Mouse (Mus musculus): Measurements from ENCODE around the gene Smarcc2. TPM values are rescaled to one million over a fixed set of nuclear protein-coding genes. Genes with fewer than 3 reads are reported as not detected.

The Smarcc2 gene
- 138 and 149 TPM in 2 replicates for polyA plus RNA-seq (2015; fragmentation: Nextera tagmentation; extraction: Ambion mirVana)

GRCm38 (mm10) chr10:128458719-128459408 is at the start of gene Smarcc2:
TSS of gene Smarcc2 (plus strand) at chr10:128459248.
- Histone ChIP-seq H3K4me3 (replicated peaks) (peak within 1 kb of the TSS; percentile 70), H3K27me3 (replicated peaks) (no peaks in the 10 kb centered on the region), H3K9ac (replicated peaks) (peak within 1 kb of the TSS; percentile 94), H3K9me3 (replicated peaks) (no peaks in the 10 kb centered on the region), H3K36me3 (peaks cover 25% of the 10 kb centered on the region), H3K4me1 (peaks cover 24% of the 10 kb centered on the region), H3K27ac (replicated peaks) (peak within 1 kb of the TSS; percentile 96), H3K4me2 (peak within 1 kb of the TSS; percentile 83)
- 2% methylated on average over 56 of the region's 86 CpGs for WGBS
- peak; percentile 84 for ATAC-seq (ENCODE audit: low FRiP score)

- peak overlapping the region; percentile 95 for H3K9ac ChIP-seq (replicated peaks)
- peak; percentile 88 for ATAC-seq (ENCODE audit: low FRiP score)
- no peaks in the 10 kb centered on the region for H3K27me3 ChIP-seq (replicated peaks)
- 6% methylated on average over 36 of the region's 36 CpGs for WGBS
- peaks cover 17% of the 10 kb centered on the region for H3K36me3 ChIP-seq
- H3K9me3 ChIP-seq (replicated peaks) = no peaks in the 10 kb centered on the region
- peak overlapping the region; percentile 98 for H3K27ac ChIP-seq (replicated peaks)
- peaks cover 51% of the 10 kb centered on the region for H3K4me1 ChIP-seq
- H3K4me3 ChIP-seq (replicated peaks) = peak overlapping the region; percentile 97
- H3K4me2 ChIP-seq = peak overlapping the region; percentile 97
Observed at GRCm38 (mm10) chr10:128409692-128410559, 49.1 kb upstream of the Smarcc2 start.

GRCm38 (mm10) chr10:128410560-128410845 is 48.5 kb upstream of the Smarcc2 start:
- ATAC-seq (ENCODE audit: low FRiP score) = no peak
- Histone ChIP-seq H3K9ac (replicated peaks) (peak overlapping the region; percentile 95), H3K27me3 (replicated peaks) (no peaks in the 10 kb centered on the region), H3K4me2 (peak overlapping the region; percentile 97), H3K4me3 (replicated peaks) (peak overlapping the region; percentile 97), H3K27ac (replicated peaks) (peak overlapping the region; percentile 98), H3K9me3 (replicated peaks) (no peaks in the 10 kb centered on the region), H3K4me1 (peaks cover 53% of the 10 kb centered on the region), H3K36me3 (peaks cover 23% of the 10 kb centered on the region)
- WGBS = 14% methylated on average over 4 of the region's 4 CpGs

- ATAC-seq (ENCODE audit: low FRiP score) = peak; percentile 89
- Histone ChIP-seq H3K4me1 (peaks cover 53% of the 10 kb centered on the region), H3K9ac (replicated peaks) (peak within 1 kb of the TSS; percentile 95), H3K4me3 (replicated peaks) (peak within 1 kb of the TSS; percentile 97), H3K27me3 (replicated peaks) (no peaks in the 10 kb centered on the region), H3K9me3 (replicated peaks) (no peaks in the 10 kb centered on the region), H3K27ac (replicated peaks) (peak within 1 kb of the TSS; percentile 98), H3K4me2 (peak within 1 kb of the TSS; percentile 97), H3K36me3 (peaks cover 25% of the 10 kb centered on the region)
- WGBS = under 1% methylated on average over 50 of the region's 50 CpGs
Observed at GRCm38 (mm10) chr10:128411211-128412054, 47.6 kb upstream of the Smarcc2 start, which contains the start of the genes Nabp2 and Rnf41. TSS of gene Nabp2 (minus strand) at chr10:128411492. TSS of gene Rnf41 (plus strand) at chr10:128411657.

GRCm38 (mm10) chr10:128412055-128412381 is 47.0 kb upstream of the Smarcc2 start:
- WGBS = 1% methylated on average over 14 of the region's 14 CpGs
- peak overlapping the region; percentile 97 for H3K4me3 ChIP-seq (replicated peaks)
- H3K4me2 ChIP-seq = peak overlapping the region; percentile 97
- no peaks in the 10 kb centered on the region for H3K9me3 ChIP-seq (replicated peaks)
- no peaks in the 10 kb centered on the region for H3K27me3 ChIP-seq (replicated peaks)
- peak overlapping the region; percentile 95 for H3K9ac ChIP-seq (replicated peaks)
- ATAC-seq (ENCODE audit: low FRiP score) = no peak
- H3K4me1 ChIP-seq = peaks cover 53% of the 10 kb centered on the region
- H3K36me3 ChIP-seq = peaks cover 28% of the 10 kb centered on the region
- H3K27ac ChIP-seq (replicated peaks) = peak overlapping the region; percentile 98

- H3K4me2 ChIP-seq = peak overlapping the region; percentile 97
- H3K9me3 ChIP-seq (replicated peaks) = no peaks in the 10 kb centered on the region
- peaks cover 53% of the 10 kb centered on the region for H3K4me1 ChIP-seq
- H3K9ac ChIP-seq (replicated peaks) = peak overlapping the region; percentile 95
- H3K4me3 ChIP-seq (replicated peaks) = peak overlapping the region; percentile 97
- WGBS = 51% methylated on average over 1 of the region's 1 CpGs
- peak overlapping the region; percentile 98 for H3K27ac ChIP-seq (replicated peaks)
- no peak for ATAC-seq (ENCODE audit: low FRiP score)
- H3K27me3 ChIP-seq (replicated peaks) = no peaks in the 10 kb centered on the region
- H3K36me3 ChIP-seq = peaks cover 33% of the 10 kb centered on the region
Observed at GRCm38 (mm10) chr10:128412558-128412957, 46.5 kb upstream of the Smarcc2 start.

- peak overlapping the region; percentile 97 for H3K4me2 ChIP-seq
- no peaks in the 10 kb centered on the region for H3K9me3 ChIP-seq (replicated peaks)
- H3K9ac ChIP-seq (replicated peaks) = peak overlapping the region; percentile 95; the same call in 1 of the 2 replicates
- H3K27ac ChIP-seq (replicated peaks) = peak overlapping the region; percentile 98; the same call in 1 of the 2 replicates
- peak overlapping the region; percentile 97 for H3K4me3 ChIP-seq (replicated peaks)
- WGBS = 66% methylated on average over 1 of the region's 1 CpGs
- no peak for ATAC-seq (ENCODE audit: low FRiP score)
- peaks cover 36% of the 10 kb centered on the region for H3K36me3 ChIP-seq
- H3K4me1 ChIP-seq = peaks cover 50% of the 10 kb centered on the region
- H3K27me3 ChIP-seq (replicated peaks) = no peaks in the 10 kb centered on the region
Observed at GRCm38 (mm10) chr10:128413076-128413475, 46.0 kb upstream of the Smarcc2 start.

- Histone ChIP-seq H3K36me3 (peaks cover 53% of the 10 kb centered on the region), H3K4me2 (no peak overlapping the region), H3K27me3 (replicated peaks) (no peaks in the 10 kb centered on the region), H3K9me3 (replicated peaks) (no peaks in the 10 kb centered on the region), H3K27ac (replicated peaks) (no peak overlapping the region), H3K4me3 (replicated peaks) (no peak overlapping the region), H3K9ac (replicated peaks) (no peak overlapping the region), H3K4me1 (peaks cover 42% of the 10 kb centered on the region)
- WGBS = 89% methylated on average over 5 of the region's 5 CpGs
- no peak for ATAC-seq (ENCODE audit: low FRiP score)
Observed at GRCm38 (mm10) chr10:128414848-128415247, 44.2 kb upstream of the Smarcc2 start.

GRCm38 (mm10) chr10:128422426-128422825 is 36.6 kb upstream of the Smarcc2 start:
- Histone ChIP-seq H3K4me1 (no peaks in the 10 kb centered on the region), H3K36me3 (peaks cover 77% of the 10 kb centered on the region), H3K27me3 (replicated peaks) (no peaks in the 10 kb centered on the region), H3K27ac (replicated peaks) (no peak overlapping the region), H3K4me2 (no peak overlapping the region), H3K4me3 (replicated peaks) (no peak overlapping the region), H3K9me3 (replicated peaks) (no peaks in the 10 kb centered on the region), H3K9ac (replicated peaks) (no peak overlapping the region)
- WGBS = 77% methylated on average over 5 of the region's 5 CpGs
- no peak for ATAC-seq (ENCODE audit: low FRiP score)

- H3K4me1 ChIP-seq = no peaks in the 10 kb centered on the region
- 61% methylated on average over 7 of the region's 7 CpGs for whole genome bisulfite sequencing
- no peak overlapping the region for H3K4me2 ChIP-seq
- no peak for ATAC-seq (ENCODE audit: low FRiP score)
- H3K4me3 ChIP-seq (replicated peaks) = no peak overlapping the region
- no peak overlapping the region for H3K27ac ChIP-seq (replicated peaks)
- H3K36me3 ChIP-seq = peaks cover 72% of the 10 kb centered on the region
- no peak overlapping the region for H3K9ac ChIP-seq (replicated peaks)
- no peaks in the 10 kb centered on the region for H3K27me3 ChIP-seq (replicated peaks)
- H3K9me3 ChIP-seq (replicated peaks) = no peaks in the 10 kb centered on the region
Observed at GRCm38 (mm10) chr10:128424604-128425003, 34.4 kb upstream of the Smarcc2 start.

GRCm38 (mm10) chr10:128425260-128425659 is 33.8 kb upstream of the Smarcc2 start:
- no peak overlapping the region for H3K27ac ChIP-seq (replicated peaks)
- WGBS = 96% methylated on average over 3 of the region's 3 CpGs
- no peaks in the 10 kb centered on the region for H3K27me3 ChIP-seq (replicated peaks)
- H3K9ac ChIP-seq (replicated peaks) = no peak overlapping the region
- H3K4me3 ChIP-seq (replicated peaks) = no peak overlapping the region
- H3K4me2 ChIP-seq = no peak overlapping the region
- H3K9me3 ChIP-seq (replicated peaks) = no peaks in the 10 kb centered on the region
- ATAC-seq (ENCODE audit: low FRiP score) = no peak
- no peaks in the 10 kb centered on the region for H3K4me1 ChIP-seq
- H3K36me3 ChIP-seq = peaks cover 72% of the 10 kb centered on the region

Measured in neural tube, embryonic 15.5 days (tissue).